Mouse (Mus musculus) kidney, adult 18-20 months (tissue): Measurements from ENCODE around the gene Immp2l.
"Not testable (repeated sequence)": the region's sequence is repeated elsewhere in the genome, so short reads cannot be mapped to it uniquely, and the experiment has no call there.

Experiments used
- DNase-seq: peaks from one replicate; pipeline ENCODE4 v3.0.0; 2021

Immp2l gene

DNA sequence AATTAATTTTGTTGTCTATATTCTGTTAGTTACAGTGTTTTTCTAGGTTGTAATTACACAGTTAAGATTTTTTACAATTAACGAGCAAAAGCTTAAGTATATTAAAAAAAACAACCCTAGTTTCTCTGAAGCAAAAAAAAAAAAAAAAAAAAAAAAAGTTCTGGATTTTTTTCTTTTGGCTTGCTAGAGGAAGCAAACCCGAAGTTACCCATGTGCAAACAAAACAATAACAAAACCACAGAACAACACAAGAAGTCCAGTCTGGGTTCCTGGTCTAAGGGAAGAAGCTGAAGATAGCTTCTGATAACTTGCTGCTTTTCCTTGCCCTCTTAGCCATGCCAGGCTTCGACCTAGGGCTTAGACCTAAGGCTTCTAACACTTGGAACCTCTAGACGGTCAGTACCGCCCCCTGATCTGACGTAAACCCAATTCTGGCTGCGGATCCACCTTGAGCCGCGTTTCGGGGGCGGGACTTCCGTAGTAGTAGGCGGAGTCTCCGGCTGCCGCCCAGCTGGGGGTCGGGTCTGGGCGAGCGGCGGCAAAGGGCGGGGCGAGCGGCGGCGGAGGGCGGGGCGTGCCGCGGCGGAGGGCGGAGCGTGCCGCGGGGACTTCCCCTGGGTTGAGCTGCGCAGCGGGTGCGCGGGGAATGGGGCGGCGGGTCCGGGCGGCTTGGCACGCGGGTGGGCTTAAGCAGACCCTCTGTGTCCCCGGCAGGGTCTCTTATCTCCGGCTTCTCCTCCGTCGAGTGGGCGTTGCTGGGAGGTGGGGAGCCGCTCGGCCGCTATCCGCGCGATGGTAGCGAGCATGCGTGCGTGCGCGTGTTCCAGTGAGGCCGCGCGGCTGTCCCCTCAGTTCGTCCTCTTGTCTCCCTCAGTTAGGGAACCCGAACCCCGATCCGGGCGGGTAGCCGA is at the start of gene Immp2l:
Immp2l (plus strand) TSS at position 580 of the 911 bp plus-strand sequence.
- DNase-seq, result peak; percentile 95

GRCm38 (mm10) chr12:40978719-40979500 is 45.0 kb upstream of the Immp2l start:
- no peak for DNase-seq

GRCm38 (mm10) chr12:40979716-40980115 is 44.2 kb upstream of the Immp2l start:
- no peak for DNase-seq

- DNase-seq, result no peak
Measured at GRCm38 (mm10) chr12:40980160-40980559, 43.7 kb upstream of the Immp2l start.

DNA sequence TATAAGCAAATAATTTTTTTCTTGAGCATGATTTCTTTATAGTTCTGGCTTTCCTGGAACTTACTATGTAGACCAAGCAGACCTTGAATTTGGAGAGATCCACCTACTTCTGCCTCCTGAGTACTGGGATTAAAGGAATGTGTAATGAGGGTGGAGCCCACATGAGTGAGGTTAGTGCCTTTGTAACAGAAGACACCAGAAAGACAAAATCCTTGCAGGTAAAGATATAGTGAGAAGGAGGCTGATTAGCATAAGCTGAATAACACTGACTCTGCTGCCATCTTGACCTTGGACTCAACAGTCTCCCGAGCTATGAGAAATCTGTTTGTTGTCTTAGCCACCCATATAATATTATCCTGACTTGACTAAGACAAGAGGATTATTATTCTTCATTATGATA is 40.9 kb upstream of the Immp2l start:
- DNase-seq, result no peak

DNA sequence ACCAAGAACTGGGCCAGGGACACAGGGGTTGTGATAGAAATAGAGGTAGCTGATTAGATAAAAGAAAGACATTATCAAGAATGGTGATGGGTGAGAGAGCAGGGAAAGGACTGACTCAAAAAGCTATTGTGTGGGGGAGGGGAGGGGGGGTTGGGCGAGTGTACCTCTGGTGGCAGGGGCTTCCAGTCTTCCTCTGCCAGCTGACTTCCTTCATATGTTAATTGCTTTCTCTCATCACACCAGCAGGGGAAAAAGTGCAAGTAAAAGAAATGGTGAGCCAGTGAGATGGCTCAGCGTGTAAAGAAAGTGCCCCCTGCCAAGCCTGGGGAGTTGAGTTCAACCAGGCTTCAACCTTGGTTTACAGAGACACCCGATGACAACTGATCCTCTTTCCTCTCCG is 39.2 kb upstream of the Immp2l start:
- DNase-seq, result no peak

- DNase-seq, result no peak
Measured at GRCm38 (mm10) chr12:40985791-40986190, 38.1 kb upstream of the Immp2l start.

DNA sequence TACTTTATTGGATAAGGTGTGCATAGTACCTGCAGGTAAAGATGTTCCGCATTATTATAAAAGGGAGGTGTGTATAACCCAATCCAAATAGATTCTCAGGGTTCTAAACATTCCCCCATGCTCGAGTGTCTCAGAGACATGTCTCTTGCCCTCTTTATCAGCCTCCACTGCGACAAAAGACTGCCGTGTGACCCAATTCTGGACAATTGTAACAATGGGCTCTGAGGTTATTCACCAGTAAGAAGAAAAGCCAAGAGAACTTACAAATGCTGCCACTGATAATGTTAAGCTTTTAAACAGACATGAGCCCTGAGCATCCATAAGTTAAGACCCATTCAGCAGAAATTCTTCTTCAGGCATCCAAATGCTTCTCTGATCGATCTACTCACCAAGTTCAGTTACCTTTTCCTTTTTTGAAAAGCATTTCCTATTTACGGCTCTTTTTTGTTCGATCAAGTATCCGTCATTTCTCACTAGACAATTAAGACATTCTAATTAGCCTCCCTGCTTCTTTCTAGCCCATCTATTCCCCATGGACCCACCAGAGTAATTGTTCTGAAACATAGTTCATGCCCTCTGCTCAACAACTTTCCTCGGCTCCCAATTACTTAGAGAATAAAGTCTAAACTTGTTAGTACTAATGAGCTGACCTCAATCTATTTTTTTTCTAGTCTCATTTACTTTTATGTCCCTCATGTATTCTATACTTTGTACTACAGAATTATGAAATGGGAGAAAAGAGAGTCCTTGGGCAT is 35.4 kb upstream of the Immp2l start:
- no peak for DNase-seq

DNA sequence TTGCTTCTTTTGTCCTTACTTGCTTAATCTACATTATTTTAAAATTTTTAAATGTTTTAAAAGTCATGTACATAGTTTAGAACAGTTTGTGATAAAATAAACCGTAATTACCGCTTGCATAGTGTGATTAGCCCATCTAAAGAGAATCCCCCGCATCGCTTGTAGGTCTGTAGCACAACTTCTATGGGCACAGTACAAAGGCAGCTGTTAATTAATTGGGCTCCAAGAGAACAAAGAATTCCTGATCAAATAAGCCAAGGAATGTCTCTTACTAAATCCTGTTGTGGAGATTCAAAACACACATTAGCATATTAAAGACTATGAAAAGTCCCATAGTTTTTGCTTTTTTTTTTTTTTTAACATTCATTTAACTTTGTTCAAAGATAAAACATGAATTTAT is 32.2 kb upstream of the Immp2l start:
- no peak for DNase-seq

DNA sequence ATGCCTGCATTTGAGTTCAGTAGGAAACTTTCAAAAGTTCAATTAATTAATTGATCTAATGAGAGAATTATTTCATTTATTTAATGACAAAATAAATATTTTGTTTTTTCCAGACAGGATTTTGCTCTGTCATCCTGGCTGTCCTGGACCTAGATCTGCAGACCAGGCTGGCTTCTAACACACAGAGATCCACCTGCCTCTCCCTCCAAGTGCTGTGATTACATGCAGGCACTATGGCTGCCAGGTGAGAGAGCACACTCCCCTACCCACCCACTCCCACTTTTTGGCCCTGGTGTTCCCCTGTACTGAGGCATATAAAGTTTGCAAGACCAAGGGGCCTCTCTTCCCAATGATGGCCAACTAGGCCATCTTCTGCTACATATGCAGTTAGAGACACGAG is 31.7 kb upstream of the Immp2l start:
- not testable (repeated sequence) for DNase-seq

DNA sequence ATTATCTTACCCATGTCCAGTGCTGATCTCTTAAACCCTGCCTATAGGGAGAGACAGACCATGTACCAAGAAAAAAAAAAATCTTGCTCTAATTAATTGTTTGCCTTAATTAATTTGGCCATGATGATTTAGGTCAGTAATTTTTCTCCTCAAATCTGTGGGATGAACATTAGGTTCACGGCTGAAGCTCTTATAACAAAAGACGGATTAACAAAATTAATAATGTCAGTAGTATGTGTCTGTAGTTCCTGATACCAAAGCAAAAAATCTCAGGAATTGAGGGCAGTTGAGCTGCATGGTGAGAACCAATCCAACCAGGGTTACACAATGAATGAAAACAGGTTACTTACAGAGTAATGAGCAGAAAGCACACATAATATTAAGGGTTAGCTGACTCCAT is 29.0 kb upstream of the Immp2l start:
- DNase-seq, result no peak

DNA sequence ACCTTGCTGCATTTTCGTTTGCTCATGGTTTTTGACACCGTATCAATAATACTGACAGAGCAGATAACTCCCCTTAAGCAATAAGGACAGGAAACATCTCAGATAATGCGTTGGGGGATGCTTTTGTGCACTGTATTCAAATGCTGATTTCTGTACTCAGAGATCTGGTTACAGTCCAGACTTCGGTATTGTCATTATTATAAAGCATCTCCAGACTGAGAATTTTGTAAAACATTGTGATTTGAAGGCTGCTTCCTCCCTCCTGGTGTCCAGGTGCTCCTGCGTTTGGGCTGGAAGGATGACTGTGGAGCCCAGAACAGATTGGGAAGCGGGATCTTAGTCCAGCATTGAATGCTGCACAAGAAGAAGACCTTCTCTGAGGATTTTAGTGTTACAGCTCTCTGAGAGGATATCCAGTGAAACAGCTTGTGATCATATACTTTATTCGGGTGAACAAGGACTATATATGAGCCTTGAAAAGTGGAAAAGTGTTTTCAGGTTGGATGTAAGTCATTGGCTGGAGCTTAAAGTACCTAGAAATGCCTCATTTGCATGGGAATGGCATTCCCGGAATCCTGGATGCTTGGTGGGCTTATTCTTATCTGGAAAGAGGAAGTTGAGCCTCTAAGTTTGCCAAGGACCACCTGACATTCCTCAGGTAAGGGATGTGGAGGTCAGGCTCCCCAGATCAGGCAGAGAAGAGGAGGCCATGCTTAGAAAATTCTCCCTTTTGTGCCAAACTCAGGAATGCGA is 28.1 kb upstream of the Immp2l start:
- no peak for DNase-seq

GRCm38 (mm10) chr12:41022516-41022915 is 1.4 kb upstream of the Immp2l start:
- no peak for DNase-seq

DNA sequence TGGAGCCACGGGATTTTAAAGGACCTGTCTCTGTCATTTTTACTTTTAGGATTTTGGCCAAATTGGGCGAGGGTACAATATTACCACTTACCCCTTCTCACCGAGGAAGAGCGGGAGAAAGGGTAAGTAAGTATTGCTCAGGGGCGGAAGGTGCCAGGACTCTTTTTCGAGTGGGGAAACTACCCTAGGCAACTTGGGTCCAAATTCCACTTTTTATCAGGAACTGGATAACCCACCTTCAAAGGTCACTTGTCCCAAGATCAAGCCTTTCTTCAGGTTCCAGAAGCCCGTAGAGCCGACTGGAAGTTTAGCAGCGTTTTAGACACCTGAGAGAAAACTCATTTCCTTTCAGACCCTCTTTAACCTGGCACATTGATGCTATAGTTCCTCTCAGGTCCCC is 622 bp downstream of the Immp2l start:
- DNase-seq, result no peak

DNA sequence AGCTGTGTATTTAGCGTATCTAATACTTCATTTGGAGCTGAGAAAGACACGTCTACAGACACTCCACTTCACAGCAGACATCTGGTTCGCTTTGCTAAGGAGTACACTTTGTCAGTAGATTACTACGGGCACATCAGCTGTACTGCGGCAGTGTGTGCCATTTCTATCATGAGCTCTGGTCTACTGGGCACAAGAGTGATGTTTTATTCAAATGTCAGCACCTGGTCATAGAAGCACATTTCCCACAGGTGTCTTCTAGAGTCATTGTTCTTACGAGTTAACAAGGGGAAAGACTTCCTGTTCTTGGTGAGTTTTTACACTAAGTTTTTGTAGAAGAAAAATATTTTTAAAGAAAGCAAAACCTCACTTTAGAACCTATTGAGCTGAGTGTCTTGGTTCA is 3.6 kb downstream of the Immp2l start:
- DNase-seq, result no peak

DNA sequence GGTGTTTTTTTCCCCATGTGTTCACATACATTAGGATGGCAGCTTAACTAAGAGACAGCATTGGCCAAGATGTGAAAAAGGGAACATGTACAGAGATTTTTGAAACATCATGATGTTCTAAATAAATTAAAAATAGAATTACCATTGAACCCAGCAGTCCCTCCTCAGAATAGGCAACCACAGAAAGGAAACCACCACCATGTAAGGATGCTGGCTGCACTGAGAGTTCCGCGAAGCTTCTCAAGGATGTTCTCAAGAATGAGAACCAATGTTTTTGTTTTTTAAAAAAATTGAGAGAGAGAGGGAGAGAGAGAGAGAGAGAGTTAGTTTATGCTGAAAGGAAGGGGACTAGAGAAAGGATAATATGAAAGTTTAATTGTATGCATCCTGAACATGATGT is 7.2 kb downstream of the Immp2l start:
- no peak for DNase-seq

GRCm38 (mm10) chr12:41033196-41033595 is 9.3 kb downstream of the Immp2l start:
- no peak for DNase-seq

DNA sequence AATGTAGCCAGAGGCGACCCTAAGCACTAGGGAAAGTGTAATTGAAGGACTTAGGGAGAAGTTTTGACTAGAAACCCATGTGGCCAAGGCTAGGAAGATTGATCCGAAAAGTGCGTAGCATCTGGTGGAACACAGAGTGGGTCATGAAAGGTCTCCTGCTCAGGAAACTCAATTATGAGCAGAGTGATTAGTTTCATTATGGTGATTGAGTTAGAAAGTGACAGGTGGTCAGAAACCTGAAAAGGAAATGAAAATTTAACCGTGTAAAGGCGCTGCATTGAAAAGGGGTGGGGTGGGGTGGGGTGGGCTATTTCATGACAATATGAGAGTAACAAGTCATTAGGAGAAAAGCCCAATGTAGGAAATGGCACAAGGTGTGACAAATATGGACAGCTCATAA is 15.9 kb downstream of the Immp2l start:
- DNase-seq, result no peak

DNA sequence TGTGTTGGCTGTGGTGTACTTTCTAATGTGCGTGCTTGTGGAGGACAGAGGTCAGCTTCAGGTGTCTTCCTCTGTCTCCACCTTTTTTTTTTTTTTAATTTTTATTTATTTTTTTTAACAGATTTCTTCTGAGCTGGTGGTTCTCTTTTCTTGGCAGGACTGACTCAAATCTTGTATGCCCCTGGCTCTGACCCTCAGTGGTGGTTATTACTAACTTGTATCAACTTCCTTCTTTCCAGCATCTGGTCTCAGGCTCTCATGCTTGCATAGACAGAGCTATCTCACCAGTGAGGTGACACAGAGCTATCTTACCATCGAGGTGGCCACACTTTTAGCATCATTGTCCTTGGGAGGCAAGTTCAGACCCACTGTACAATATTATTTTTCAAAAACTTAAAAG is 17.8 kb downstream of the Immp2l start:
- no peak for DNase-seq

DNA sequence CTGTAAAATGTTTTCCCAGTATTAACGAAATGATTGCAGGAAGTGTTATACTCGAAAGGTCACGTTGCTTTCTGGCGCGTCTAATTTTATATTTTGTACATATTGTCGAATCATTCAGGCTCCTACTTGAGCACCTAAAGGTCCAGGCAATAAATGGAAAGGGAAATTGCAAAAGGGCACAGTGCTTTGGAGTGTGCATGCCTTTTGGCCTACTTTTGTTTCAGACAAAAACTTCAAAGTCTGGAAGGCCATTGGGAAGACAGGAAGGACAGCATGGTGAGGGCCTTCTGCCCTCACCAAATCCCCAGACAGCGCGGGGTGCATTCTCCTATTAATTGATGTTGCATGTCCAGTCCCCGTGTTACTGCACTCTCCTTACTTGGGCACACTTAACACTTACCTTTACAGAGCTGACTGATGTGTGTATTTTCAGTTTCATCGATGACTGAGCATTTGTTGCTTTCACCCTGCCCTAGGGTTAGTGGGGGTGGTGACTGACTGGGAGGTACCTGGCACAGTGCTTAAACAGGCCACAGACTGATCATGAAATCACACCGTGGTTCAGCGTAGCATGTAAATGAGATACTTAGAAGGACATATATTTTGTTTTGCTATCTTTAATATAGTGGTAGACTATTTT is 20.7 kb downstream of the Immp2l start:
- no peak for DNase-seq

DNA sequence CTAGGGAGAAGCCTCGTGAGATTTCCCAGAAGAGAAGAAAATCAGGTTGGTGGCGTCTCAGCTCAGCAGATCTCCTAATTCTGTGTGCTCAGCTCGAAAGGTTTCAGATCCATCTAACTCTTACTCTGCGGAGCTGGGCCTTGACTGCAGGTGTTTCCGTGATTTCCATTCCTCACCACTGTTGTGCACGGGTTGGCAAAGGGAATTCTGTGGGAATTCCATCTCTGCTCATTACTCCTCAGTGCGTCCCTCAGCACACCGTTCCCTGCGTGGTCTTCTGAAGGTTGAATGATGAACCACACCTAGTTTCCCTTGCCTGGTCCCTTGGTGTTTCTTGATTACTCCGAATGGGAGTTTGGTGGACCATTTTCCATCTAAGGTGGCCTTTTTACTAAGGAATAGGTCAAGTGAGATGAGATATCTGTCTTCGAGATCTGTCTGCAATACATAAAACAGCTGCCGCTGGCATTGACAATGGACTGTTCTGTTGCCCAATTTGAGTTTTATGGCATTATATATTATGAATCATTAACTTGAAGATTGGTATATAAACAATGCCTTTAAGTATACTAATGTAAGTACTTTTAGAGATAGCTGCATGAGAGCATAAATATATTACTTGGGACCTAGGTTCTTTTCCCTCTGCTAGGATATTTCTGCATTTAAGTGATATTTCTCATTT is 23.3 kb downstream of the Immp2l start:
- DNase-seq, result no peak

GRCm38 (mm10) chr12:41050945-41051344 is 27.1 kb downstream of the Immp2l start:
- DNase-seq, result no peak
